Mouse (Mus musculus) liver, embryonic 16.5 days (tissue): Measurements from ENCODE around the gene Psmd11. TPM values are rescaled to one million over a fixed set of nuclear protein-coding genes. Genes with fewer than 3 reads are reported as not detected.
"Not testable (repeated sequence)": the region's sequence is repeated elsewhere in the genome, so short reads cannot be mapped to it uniquely, and the experiment has no call there.

Experiments
- ATAC-seq: fragments of 200-750 bp; cut with Nextera tagmentation; 2 replicates; pipeline ENCODE4 v1.8.0; 2017; ENCODE audit warnings: low read depth, mild to moderate bottlenecking, moderate number of reproducible peaks, moderate library complexity
- H3K27ac ChIP-seq: fragments of 300-500 bp; sonication (generic); 2 replicates; pipeline ENCODE4 v1.5.1; 2014; ENCODE audit warnings: mild to moderate bottlenecking, low read length
- H3K27me3 ChIP-seq: fragments of 300-500 bp; sonication (generic); 2 replicates; pipeline ENCODE4 v1.6.1; 2014; ENCODE audit warnings: low read depth, low read length, mixed read lengths; ENCODE audit not compliant: control insufficient read depth, insufficient read depth
- H3K36me3 ChIP-seq: fragments of 300-500 bp; sonication (generic); 2 replicates; pipeline ENCODE4 v1.6.1; 2014; ENCODE audit warnings: mild to moderate bottlenecking; ENCODE audit not compliant: control insufficient read depth, insufficient read depth
- H3K4me1 ChIP-seq: fragments of 300-500 bp; sonication (generic); 2 replicates; pipeline ENCODE4 v1.6.1; 2014; ENCODE audit warnings: low read depth, low read length, mixed read lengths; ENCODE audit not compliant: control insufficient read depth
- H3K4me2 ChIP-seq: fragments of 300-500 bp; sonication (generic); 2 replicates; pipeline ENCODE4 v1.6.1; 2014; ENCODE audit warnings: low read depth, low read length, mixed read lengths
- H3K4me3 ChIP-seq: fragments of 300-500 bp; sonication (generic); 2 replicates; pipeline ENCODE4 v1.5.1; 2014; ENCODE audit warnings: low read depth, mild to moderate bottlenecking, low read length
- H3K9ac ChIP-seq: fragments of 300-500 bp; sonication (generic); 2 replicates; pipeline ENCODE4 v1.6.1; 2014; ENCODE audit warnings: low read depth, low read length
- H3K9me3 ChIP-seq: fragments of 300-500 bp; sonication (generic); replicated peaks from 2 replicates; pipeline ENCODE4 v1.6.1; 2016; ENCODE audit warnings: low read length; ENCODE audit not compliant: control insufficient read depth
- WGBS: fragments of 180-500 bp; shearing (Covaris S2); extraction: QIAGEN DNeasy Blood & Tissue Kit; methylation state at CpG from one replicate; pipeline ENCODE4 v1.1.7; 2014; ENCODE audit not compliant: insufficient replicate concordance; 5-methylcytosine and 5-hydroxymethylcytosine counted together
- polyA plus RNA-seq: library from polyadenylated mRNA; unstranded; fragments of >200 nt; fragmentation: Nextera tagmentation; extraction: Ambion mirVana; gene quantifications from 2 replicates; pipeline ENCODE4 v1.2.1, GENCODE M21; 2015

The Psmd11 gene
- polyA plus RNA-seq, 1 experiment from 2014 or later: 141 TPM

DNA sequence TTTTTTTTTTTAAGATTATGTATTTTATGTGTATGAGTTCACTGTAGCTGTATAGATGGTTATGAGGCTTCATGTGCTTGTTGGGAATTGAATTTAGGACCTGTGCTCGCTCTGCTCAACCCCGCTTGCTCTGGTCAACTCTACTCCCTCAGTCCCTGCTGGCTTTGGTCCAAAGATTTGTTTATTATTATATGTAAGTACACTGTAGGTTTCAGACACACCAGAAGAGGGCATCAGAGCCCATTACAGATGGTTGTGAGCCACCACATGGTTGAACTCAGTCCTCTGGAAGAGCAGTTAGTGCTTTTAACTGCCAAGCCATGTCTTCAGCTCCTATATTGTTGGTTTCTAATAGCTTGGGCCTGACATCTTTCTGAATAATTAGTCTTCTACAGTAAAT, 21.4 kb downstream of the Psmd11 start:
- Histone ChIP-seq H3K4me3 (no peak overlapping the region), H3K36me3 (peaks cover 28% of the 10 kb centered on the region), H3K9me3 (no peaks in the 10 kb centered on the region), H3K4me1 (no peaks in the 10 kb centered on the region), H3K9ac (no peak overlapping the region), H3K4me2 (no peak overlapping the region), H3K27ac (no peak overlapping the region), H3K27me3 (no peaks in the 10 kb centered on the region)
- WGBS: 90% methylated on average over 2 of the region's 2 CpGs
- ATAC-seq: no peak

DNA sequence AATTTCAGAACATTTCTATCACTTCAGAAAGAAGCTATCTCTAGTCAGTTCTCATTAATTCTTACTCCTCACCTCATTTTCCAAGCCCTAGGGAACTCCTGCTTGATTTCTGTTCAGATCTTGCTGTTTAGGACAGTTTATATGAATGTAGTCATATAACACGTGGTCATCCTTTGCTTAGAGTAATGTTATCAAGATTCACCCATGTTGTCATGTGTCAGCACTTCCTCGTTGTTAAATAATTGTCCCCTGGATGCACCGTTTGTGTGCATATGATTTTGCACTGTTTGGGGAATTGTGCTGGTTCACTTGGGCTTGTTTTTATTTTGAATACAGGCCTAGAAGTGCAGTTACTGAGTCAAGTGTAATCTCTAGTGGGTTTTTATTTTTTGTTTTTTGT, 23.8 kb downstream of the Psmd11 start:
- no peaks in the 10 kb centered on the region for H3K9me3 ChIP-seq
- H3K4me3 ChIP-seq: no peak overlapping the region
- H3K27me3 ChIP-seq: no peaks in the 10 kb centered on the region
- H3K4me2 ChIP-seq: no peak overlapping the region
- no peak overlapping the region for H3K9ac ChIP-seq
- H3K4me1 ChIP-seq: no peaks in the 10 kb centered on the region
- no peak overlapping the region for H3K27ac ChIP-seq
- WGBS: 41% methylated on average over 3 of the region's 3 CpGs
- H3K36me3 ChIP-seq: peaks cover 16% of the 10 kb centered on the region
- no peak for ATAC-seq

DNA sequence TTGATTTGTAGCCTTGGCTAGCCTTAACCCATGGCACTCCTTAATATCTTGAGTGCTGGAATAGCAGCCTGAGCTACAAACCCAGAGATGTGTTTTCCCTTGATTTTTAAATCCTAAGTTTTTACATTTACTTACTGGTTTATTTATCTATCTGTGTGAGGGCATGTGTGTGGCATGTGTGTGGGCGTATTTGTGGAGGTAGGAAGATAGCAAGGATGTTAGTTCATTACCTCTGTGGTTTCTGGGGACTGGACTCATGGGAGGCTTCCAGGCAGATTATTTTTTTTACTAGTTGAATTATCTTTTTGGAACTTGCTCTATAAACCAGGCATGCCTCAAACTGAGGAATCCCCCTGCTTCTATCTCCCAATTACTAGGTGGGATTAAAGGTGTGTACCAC, 24.8 kb downstream of the Psmd11 start:
- no peak for ATAC-seq
- no peaks in the 10 kb centered on the region for H3K27me3 ChIP-seq
- 60% methylated on average over 1 of the region's 1 CpGs for WGBS
- no peak overlapping the region for H3K4me2 ChIP-seq
- no peaks in the 10 kb centered on the region for H3K9me3 ChIP-seq
- no peak overlapping the region for H3K27ac ChIP-seq
- no peaks in the 10 kb centered on the region for H3K4me1 ChIP-seq
- peaks cover 9% of the 10 kb centered on the region; the same call in 1 of the 2 replicates for H3K36me3 ChIP-seq
- no peak overlapping the region for H3K9ac ChIP-seq
- H3K4me3 ChIP-seq: no peak overlapping the region

DNA sequence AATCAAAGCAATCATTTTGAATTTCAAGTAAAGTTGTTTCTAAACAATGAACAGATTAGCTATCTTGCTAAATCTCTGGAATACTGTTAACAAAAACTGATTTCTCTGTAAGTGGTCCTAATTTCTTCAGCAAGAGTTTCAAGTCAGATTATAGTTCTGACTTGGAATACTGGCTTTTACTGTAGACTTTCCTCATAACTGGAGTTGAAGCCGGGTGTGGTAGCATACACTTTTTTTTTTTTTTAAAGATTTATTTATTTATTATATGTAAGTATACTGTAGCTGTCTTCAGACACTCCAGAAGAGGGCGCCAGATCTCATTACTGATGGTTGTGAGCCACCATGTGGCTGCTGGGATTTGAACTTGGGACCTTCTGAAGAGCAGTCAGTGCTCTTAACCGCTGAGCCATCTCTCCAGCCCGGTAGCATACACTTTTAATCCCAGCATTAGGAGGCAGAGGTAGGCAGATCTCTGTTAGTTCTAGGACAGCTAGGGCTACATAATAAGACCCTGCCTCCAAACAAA, 35.3 kb downstream of the Psmd11 start:
- not testable (repeated sequence) for ATAC-seq, H3K9ac ChIP-seq, H3K9me3 ChIP-seq, H3K27me3 ChIP-seq, H3K4me2 ChIP-seq, H3K27ac ChIP-seq, H3K4me3 ChIP-seq, H3K4me1 ChIP-seq
- WGBS: 79% methylated on average over 4 of the region's 4 CpGs
- H3K36me3 ChIP-seq: peaks cover 56% of the 10 kb centered on the region

DNA sequence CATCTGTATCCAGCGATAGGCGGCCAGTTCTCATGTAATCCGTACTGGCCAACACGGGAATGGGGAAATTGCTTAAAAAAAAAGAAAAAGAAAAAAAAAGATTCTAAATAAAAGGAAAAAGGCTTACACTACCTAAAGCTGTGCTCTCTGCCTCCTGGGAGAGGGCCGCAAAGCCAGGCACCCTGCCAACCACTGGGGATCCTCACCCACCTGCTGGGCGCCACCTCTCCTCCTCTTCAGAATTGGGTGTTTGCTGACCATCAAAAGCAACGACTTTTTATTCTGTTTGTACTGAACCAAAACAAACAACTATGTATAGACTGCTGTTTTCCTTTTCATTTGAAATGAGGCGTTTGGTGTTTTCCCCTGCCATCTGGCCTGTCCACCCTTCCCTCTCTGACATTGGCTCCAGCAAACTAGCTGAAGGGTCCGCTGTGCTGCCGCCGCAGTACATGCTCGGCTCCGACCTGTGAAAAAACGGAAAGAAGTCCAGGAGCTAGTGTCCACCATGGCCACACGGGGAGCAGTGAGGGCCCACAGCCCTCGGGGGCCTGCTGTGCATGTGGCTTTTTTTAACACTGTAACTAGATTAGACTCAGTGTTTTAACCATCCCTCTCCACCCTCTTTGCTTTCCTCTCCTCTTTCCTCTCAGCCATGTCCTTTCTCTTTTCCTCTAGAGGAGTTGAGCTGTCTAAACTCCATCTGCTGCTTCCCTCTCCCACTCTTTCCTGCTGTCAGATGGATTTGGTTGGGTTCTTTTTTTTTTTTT, 43.6 kb downstream of the Psmd11 start:
- H3K36me3 ChIP-seq: peaks cover 47% of the 10 kb centered on the region
- no peak overlapping the region for H3K9ac ChIP-seq
- ATAC-seq: no peak
- 83% methylated on average over 16 of the region's 16 CpGs for WGBS
- H3K27ac ChIP-seq: no peak overlapping the region
- H3K4me2 ChIP-seq: no peak overlapping the region
- no peak overlapping the region for H3K4me3 ChIP-seq
- H3K9me3 ChIP-seq: no peaks in the 10 kb centered on the region
- H3K27me3 ChIP-seq: no peaks in the 10 kb centered on the region
- peaks cover 8% of the 10 kb centered on the region for H3K4me1 ChIP-seq

DNA sequence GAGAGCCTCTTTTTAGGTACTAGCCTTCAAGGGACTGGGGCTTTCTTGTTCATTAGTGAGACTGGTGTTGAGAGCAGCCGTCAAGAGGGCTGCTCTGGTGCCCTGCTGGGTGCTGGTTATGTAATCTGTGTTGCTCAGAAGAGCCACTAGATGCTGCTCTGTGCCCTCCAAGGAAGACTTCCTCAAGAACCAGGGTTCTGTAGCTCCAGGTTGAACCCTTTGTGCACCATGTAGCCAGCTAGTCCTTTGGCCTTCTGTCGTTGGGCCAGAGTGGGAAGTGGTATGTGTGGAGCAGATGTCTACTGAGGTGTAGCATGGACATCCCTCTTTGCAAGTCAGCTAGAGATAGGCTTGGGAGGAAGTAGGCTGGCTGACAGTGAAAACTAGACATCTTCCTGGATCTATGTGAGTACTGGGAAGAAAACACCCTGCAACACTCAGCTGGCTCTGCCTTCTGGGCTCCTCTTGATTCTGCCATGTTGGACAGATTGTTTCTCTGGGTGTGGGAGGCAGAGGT, 45.8 kb downstream of the Psmd11 start:
- H3K27me3 ChIP-seq: peaks cover 14% of the 10 kb centered on the region
- no peak for ATAC-seq
- H3K4me2 ChIP-seq: no peak overlapping the region

DNA sequence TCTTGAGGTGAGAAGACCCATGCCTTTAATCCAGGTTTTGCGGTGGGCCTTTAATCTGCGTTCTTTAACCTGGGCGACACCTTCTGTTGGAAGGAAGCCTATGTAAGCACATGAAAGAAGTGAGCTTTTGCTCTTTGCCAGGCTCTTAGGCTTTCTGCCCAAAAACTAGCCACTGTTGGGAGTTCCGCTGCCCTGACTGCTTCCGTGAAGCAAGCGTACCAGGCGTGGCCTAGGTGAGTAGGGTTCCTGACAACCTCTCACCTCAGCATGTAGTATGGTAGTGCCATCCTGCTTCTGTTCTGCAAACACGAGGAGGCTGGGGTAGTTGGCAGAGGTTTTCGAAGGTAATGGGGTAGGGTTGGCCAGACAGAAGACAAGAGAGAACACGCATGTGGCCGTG, 46.4 kb downstream of the Psmd11 start:
- H3K36me3 ChIP-seq: peaks cover 22% of the 10 kb centered on the region
- no peak overlapping the region for H3K4me2 ChIP-seq
- no peaks in the 10 kb centered on the region for H3K9me3 ChIP-seq
- no peak overlapping the region for H3K4me3 ChIP-seq
- peaks cover 14% of the 10 kb centered on the region for H3K27me3 ChIP-seq
- H3K9ac ChIP-seq: no peak overlapping the region
- H3K27ac ChIP-seq: no peak overlapping the region
- peaks cover 17% of the 10 kb centered on the region for H3K4me1 ChIP-seq
- no peak for ATAC-seq
- WGBS: 87% methylated on average over 11 of the region's 11 CpGs

More for the DNA sequence above, 45.8 kb downstream of the Psmd11 start:
- Histone ChIP-seq H3K4me1 (peaks cover 17% of the 10 kb centered on the region), H3K4me3 (no peak overlapping the region), H3K9ac (no peak overlapping the region), H3K27ac (no peak overlapping the region), H3K36me3 (peaks cover 28% of the 10 kb centered on the region), H3K9me3 (no peaks in the 10 kb centered on the region)
- 23% methylated on average over 2 of the region's 2 CpGs for WGBS

DNA sequence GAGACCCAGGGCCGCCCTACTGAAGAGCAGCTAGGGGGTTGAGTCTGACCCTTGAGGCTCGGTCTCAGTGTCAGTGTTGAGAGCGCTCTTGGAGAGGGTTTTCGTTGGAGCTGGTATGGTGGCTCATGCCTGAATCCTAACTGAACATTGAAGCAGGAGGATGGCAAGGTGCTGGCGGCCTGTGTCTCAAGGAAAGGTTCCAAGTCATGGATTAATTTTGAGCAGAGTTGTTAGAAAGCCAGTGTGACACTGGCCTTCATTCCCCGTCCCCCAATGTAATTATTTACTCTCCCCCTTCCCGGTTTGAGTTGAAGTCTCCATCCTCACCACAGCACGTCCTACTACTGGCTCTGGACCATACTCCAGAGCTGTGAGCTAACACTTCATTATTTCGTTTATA, 47.1 kb downstream of the Psmd11 start:
- peaks cover 17% of the 10 kb centered on the region for H3K4me1 ChIP-seq
- no peak overlapping the region for H3K9ac ChIP-seq
- ATAC-seq: no peak
- WGBS: 81% methylated on average over 9 of the region's 9 CpGs
- H3K27ac ChIP-seq: no peak overlapping the region
- H3K27me3 ChIP-seq: peaks cover 14% of the 10 kb centered on the region
- no peaks in the 10 kb centered on the region for H3K9me3 ChIP-seq
- H3K36me3 ChIP-seq: peaks cover 15% of the 10 kb centered on the region
- H3K4me3 ChIP-seq: no peak overlapping the region
- H3K4me2 ChIP-seq: no peak overlapping the region
